Mouse (Mus musculus) kidney, adult 10 weeks (tissue): Measurements from ENCODE around the gene Wdr26. TPM values are rescaled to one million over a fixed set of nuclear protein-coding genes. Genes with fewer than 3 reads are reported as not detected.

Experiments
- polyA plus RNA-seq: library from polyadenylated mRNA; stranded (reverse); fragments of 350-450 nt; fragmentation: Illumina TruSeq; extraction: RNeasy Lipid Tissue Mini Kit (QIAGEN cat#74804); gene quantifications from one replicate; pipeline ENCODE4 v1.2.3, GENCODE M21; 2014; ENCODE audit warnings: low read depth, low replicate concordance

Gene Wdr26
- 108 TPM for polyA plus RNA-seq

GRCm38 (mm10) chr1:181211920-181212633 is at the start of gene Wdr26:
Wdr26 (minus strand) TSS chr1:181212001.

GRCm38 (mm10) chr1:181143950-181144836 is 67.6 kb downstream of the Wdr26 start, which contains the start of the genes Nvl and Cnih4:
Nvl (minus strand) TSS chr1:181144204.
Cnih4 (plus strand) TSS chr1:181144693.

Other genes with a start within 250 kb of the Wdr26 start
- gene Ephx1, start 191.1 kb downstream of the Wdr26 start, polyA plus RNA-seq = 22.0 TPM
- gene 9130409I23Rik, start 160.8 kb downstream of the Wdr26 start, polyA plus RNA-seq = 0.36 TPM
- gene Nvl, start 67.8 kb downstream of the Wdr26 start, polyA plus RNA-seq = 13.7 TPM
- 205 TPM for gene Cnih4, start 67.3 kb downstream of the Wdr26 start, polyA plus RNA-seq
- not detected for gene Cnih3, start 140.6 kb upstream of the Wdr26 start, polyA plus RNA-seq